Mouse (Mus musculus): ENCODE data around the gene Nedd4. TPM values are rescaled to one million over a fixed set of nuclear protein-coding genes. Genes with fewer than 3 reads are reported as not detected.

The Nedd4 gene
- total RNA-seq, 2 experiments from 2014 or later: 610 to 637 TPM

DNA sequence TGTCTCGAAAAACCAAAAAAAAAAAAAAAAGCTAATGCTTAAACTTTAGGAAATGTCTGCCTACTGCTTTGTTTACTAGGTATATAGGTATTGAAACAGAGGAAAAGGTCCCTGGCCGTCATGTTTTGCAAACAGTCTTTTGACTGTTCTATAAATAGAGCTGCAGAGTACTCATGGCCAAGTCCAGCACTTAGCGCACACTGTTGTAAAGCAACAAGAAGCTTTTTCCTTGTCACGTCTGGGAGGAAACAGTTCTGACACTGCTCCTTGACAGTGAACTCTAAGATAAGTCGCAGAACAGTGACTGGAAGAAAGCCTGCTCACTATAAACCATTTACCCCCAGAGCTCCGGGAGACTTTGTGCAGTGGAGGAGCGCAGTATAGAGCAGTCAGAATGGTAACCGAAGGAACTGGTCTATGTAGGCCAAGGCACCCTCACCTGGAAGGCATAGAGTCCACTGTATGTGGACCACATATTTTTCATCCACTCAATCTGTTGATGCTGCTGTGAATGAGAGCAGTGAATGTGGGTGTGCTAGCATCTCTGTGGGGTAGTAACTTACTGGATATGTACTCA lies 19.6 kb downstream of the Nedd4 start:
- DNase-seq: no peak

DNA sequence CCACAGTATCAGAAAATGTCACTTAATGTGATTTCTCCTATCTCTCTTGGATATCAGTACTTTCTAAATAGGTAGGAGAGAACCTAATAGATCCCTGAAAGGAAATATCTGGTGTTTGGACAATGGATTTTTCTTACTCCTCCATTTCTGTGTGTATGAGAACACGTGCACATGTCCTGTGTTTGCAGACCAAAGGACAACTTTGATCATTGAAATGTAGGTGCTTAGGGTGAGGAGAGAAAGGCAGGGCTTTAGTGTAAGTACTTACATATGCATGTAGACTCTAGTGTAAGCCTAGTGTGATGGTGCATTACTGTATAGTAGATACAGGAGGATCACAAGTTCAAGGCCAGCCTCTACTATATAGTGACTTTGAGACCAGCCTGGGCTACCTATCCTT lies 21.1 kb downstream of the Nedd4 start:
- DNase-seq: no peak

DNA sequence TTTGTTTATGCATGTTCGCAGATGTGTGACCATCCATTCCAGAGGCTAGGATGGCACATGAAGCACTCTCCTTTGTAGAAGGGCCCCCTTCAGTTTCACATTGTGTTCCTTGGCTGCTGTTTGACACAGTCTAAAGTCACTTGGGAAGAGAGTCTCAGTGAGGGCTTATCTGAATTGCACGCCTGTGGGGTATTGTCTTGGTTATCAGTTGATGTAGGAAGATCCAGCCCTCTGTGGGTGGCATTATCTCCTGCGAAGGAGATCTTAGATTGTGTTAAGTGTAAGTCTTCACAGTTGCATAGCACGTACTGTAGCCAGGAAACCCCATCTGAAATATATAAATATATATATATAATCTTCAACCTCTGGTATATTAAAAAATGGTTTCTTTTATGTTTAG lies 23.1 kb downstream of the Nedd4 start:
- DNase-seq: no peak

DNA sequence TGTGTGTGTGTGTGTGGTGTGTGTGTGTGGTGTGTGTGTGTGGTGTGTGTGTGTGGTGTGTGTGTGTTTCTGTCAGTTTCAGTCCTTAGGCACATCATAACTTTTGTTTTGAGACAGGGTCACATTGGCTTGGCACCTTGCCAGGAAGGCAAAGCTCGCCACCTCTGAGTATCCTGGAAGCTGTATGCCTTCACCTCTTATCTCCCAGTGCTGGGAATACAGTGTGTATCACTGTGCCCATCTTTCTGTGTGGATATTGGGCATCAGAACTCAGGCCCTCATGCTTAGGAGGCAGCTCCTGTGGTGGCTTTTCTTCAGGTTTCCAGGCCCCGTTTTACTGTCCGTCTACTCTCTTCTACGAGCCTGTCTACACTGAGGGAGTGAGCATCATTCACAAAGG lies 24.4 kb downstream of the Nedd4 start:
- DNase-seq: peak; percentile 64

DNA sequence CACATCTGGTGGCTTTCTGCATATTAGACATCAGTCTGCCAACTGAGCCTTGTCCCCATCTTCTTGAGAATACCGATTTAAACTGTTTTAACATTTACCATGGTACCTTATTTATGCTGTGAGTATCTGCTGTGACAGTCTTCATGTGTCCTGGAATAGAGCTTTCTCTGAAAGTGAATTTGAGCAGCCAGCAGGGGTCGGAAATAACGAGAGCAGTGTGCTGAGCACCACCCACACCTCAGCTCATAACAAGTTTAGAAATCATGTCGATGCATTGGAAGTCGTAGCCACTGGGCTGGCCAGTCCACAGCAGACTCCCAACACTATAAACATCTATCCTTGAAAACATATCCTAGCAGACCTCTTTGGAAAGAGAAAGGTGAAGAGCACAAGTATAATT lies 27.4 kb downstream of the Nedd4 start:
- peak; percentile 14 for DNase-seq

DNA sequence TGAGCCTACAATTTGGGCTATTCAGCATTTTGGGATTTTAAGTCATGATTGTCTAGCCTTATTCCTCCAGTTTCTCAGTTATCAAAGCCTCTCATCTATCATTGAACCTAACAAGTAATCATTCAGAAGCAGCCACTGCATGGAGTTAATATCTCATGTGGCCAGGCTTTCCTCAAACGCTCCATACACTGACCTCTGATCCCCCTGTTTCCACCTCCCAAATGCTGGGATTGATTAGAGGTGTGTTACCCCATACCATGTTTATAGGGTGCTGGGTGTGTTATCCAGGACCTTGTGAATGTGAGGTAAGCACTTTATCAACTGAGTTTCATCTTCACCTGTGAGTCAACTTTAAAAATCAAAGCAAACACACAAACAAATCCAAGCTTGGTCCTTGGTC lies 28.7 kb downstream of the Nedd4 start:
- DNase-seq: peak; percentile 2

DNA sequence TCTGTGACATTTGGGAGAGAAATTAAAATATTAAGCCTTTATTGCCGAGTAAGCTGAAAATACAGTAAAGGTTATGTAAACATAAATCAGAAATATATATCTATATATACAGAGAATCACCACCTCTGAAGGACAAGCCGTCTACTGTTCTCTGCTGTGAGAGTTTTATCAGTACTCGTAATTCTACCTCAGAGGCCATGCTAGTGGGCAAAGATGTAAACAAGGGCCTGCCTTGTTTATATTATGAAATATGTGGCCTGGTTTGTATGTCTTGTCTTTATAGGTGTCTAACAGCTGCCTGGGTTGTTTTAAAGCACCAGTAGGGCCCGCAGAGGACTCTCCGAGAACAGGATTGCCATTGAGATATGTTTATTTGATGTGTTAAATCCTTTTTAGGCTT lies 29.8 kb downstream of the Nedd4 start:
- peak; percentile 2 for DNase-seq

DNA sequence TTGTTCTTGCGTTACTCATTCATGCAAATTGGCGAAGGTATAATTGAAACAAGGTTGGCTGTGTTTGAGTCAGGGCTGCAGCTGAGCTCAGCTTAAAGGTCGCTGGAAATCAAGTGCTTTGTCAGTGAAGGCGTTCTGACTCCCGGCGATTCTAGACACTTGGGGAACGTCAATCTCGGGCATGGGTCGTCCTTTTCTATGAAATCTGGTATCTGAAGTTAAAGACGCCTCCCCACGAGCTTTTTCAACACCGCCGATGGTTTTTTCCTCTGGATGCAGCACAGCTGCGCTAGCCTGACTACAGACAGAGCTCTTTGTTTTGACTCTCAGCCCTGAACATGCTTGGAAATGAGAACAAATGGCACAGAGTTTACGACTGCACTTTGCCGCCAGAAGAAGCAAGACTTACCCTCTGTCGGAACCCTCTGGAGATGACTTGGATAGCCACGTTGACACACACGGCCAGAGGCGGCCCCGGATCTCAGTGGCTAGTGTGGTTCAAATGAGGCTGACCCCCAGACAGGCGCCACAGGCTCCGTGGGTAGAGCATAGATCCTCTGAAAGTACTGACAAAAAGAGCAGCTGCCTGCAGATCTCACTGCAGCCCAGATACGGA lies 31.0 kb downstream of the Nedd4 start:
- peak; percentile 13 for DNase-seq

DNA sequence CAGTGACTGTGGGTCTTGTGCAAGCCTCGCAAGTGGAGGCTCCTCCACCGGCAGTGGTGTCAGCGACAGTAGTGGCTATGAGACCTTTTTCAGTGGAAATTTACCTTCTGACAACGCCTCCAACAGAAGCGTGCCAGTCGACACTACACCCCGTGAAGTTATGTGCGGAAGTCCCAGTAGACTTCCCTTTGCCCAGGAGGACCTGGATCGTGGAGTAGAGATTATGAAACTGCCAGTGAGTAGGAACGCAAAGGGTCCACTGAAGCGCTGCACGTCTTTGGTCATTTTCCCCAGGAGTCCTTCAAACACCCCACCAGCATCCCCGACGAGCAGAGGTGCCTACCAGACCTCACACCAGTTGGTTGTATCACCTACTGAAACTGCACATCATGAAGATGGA lies 31.7 kb downstream of the Nedd4 start:
- DNase-seq: no peak

DNA sequence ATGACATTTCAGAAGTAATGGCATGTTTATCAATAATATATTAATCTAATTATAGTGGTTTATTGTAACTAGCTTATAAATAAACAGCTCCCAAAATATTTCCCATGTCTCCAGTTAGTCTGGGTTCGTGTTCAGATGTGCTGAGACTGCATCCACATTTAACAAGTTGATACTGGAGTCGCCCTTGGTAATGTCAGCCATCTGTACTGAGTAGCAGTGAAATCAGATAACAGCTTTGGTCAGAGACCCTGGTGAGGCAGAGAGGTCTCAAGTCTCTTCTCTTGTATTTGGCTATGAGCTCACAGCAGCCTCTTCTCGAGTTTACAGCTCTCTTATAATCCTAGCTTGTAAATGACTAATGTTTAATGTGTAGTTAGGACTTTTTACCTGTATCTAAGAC lies 34.4 kb downstream of the Nedd4 start:
- no peak for DNase-seq

DNA sequence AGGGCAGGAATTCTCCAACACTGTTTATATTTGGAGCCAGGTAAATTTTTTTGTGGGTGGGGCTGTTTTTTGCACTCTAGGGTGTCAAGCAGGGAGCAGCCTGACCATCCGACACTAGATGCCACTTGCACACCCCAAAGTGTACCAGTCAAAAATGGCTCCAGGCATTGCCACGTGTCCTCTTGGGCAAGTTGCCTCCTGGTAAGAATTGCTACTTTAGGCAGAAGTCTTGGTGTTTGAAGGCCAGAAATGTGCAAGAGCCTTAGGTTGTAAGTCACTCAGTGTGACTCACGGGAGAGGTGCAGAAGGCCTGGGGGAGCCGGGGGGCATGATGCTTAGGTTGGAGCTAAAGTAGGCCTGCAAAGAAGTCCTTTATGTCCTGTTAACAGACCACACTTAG lies 35.6 kb downstream of the Nedd4 start:
- DNase-seq: no peak

DNA sequence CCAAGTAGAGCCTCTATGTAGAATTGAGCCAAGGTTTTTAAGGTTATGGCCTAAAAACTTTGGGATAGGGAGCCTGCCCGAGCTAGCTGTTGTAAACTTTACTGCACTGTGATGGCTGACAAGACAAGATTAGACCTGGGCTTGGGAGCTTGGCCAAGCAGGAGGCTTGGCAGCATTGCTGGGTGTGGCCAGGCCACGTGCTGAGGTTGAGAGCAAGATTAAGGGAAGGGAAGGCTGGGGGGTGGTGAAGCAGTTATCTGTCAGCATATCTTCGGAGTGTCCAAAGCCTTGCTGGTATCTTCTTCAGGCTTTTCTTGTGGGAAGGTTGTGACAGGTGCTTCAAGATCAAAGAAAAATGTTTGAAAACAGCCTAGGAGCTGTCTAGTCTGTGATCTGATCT lies 37.6 kb downstream of the Nedd4 start:
- DNase-seq: peak; percentile 63

DNA sequence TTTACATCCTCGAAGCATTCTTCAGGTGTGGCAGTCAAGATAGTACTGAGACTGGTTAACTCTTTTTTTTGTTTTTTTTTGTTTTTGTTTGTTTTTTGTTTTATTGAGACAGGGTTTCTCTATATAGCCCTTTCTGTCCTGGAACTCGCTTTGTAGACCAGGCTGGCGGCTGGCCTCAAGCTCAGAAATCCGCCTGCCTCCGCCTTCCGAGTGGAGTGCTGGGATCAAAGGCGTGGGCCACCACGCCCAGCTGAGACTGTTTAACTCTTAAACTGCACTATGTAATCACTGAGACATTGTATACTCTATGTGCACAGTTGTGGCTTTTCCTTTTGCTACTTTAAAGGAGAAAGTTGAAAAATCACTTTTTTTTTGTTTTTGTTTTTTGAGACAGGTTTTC lies 39.3 kb downstream of the Nedd4 start:
- DNase-seq: no peak

DNA sequence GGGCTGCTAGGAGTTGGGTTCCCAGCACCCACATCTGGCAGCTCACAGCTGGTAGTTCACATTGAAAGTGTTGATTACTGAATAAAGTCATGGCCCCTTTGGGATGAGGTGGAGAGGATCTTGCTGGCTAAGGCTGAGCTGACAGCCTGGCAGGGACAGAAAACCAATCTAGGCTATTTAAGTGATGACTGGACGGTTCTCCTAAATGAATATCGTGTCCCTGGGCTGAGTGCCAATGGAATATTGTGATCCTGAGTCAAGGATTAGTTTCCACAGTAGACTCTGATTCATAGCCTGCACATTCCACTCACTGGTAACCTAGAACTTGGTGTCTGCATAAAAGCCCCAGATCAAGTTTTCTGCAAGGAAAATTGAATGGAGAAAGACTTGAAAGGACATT lies 39.9 kb downstream of the Nedd4 start:
- peak; percentile 74 for DNase-seq

DNA sequence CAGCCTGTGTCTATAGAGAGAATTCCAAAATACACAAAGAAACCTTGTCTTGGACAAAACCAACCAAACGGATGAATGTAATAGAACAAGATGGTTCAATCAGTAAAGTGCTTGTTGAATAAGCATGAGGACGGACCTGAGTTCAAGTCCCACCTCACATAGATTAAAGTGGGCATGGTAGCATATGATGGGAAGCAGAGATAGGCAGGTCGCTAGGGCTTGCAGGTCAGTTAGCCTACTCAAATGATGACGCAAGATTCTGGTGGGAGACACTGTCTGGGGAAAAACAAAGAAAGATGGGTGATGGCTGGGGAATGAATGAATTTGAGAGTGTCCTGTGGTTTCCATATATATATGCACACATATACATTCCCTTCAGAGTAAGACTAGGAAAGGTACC lies 41.0 kb downstream of the Nedd4 start:
- DNase-seq: no peak

DNA sequence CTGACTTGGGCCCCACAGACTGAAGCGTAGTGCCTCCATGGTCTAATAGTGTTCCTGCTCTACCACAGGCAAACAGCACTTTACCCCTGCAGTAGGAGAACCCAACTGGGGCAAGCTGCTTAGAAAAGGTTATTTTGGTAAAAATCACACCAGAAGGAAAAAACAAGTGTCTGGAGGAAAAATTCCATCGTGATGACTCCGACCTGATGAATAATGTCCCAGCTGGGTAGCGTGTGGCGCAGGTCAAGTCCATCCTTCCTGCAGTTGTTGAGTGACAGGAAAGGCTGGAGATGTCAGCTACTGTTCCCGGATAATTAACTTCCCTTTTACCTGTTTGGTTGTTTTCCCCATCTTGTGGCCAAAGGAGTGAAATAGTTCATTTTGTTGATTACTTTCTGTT lies 41.6 kb downstream of the Nedd4 start:
- no peak for DNase-seq

DNA sequence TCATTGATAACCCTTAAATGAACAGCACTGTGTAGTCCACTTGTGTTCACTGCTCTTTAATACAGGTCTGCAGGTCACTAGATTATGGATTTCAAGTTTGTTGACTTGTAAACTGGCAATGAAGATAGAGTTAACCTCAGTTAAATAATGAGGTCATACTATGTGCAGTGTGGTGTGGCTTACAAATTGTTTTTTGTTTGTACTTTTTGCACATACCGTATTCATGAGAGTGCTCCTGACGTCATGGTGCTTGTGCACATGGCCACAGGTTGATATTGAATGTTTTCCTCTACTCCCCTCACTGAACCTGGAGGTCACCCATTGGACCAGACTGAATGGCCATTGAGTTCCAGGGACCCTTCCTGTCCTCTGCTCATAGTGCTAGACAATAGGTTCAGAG lies 43.1 kb downstream of the Nedd4 start:
- no peak for DNase-seq

DNA sequence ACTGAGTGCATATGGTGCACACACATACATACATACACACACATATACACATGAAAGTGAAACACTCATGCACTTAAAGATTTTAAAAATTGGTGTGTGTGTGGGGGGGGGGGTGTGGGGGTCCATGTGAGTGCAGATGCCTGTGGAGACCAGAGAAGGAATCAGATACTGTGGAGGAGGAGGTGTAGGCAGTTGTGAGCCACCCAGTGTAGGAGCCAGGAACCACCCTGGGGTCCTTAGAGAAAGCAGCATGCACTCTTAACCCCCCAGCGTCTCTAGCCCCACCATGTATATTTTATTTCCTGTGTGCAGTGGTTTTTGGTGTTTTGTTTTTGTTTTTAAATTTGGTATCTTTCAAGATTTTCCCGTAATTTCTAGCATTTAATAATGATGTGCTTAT lies 45.9 kb downstream of the Nedd4 start:
- no peak for DNase-seq

DNA sequence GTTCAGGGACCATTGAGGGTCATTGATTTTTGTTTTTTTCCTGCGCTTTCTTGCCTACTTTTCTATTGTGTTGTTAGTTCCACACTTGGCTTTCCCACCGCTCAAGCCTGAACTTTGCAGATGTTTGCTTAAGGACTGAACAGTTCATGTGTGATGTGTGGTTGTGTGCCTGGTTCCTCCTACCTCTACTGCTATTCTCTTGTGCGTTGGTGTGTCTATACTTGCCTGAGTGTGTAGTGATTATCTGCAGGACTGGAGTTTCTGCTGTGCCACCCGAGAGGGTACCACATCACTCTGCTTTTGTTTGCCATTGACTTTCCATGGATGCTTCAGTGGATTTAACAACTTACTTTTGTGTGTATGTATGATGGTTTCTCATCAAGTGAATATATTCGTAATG lies 46.5 kb downstream of the Nedd4 start:
- DNase-seq: no peak

DNA sequence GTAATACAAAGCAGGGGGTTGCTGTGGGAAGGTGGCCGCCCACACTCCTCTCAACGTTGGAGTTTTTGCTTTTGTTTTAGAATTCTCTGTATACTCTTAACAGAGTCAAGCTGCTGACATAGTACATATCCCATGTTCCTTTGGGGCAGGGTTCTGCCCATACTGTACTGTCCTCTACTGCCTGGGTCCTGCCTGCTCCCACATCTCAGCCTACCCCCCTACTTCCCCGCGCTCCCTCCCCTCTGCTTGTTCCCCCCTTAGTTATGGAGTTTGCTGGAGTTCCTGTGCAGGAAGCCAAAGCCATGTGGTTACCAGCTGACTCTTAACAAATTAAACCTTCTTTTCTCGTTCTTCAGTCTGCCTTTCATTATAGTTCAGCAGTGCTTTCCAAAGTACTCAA lies 47.9 kb downstream of the Nedd4 start:
- DNase-seq: no peak

DNA sequence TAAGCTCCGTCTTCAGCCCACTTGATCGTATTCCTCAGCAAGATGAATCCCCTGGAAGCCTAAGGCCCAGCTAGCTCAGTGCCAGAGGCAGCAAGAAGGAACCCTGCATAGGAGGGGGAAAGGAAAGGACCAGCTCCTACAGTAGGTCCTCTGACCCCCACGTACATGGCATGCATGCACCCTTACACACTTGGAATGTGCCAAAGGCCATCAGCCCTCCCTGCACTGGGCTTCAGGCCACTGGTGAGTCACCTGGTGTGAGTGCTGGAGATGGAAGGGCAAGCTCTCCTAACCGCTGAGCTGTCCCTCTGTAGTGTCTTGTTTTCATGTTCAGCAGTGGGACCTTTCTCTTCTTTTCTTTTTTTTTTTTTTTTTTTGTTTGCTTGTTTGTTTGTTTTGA lies 52.8 kb downstream of the Nedd4 start:
- peak; percentile 62 for DNase-seq

DNA sequence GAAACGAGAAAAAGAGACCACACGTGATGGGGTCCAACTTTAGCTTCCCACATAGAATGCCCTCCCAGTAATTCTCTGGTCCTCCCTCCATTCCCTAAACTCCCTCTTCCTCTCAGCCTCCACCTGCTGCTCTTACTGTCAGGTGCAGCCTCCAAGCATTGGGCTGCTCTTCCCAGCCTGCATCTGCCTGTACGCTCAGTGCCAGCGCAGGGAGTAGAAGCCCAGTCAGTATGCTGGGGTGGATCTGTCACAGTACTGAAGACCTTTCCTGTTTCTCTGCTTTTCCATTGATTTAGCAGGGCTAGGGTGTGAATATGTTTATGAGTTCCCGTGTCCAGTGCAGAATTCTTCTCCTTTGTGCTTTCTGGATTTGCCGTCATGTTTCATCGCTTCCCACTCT lies 54.1 kb downstream of the Nedd4 start:
- no peak for DNase-seq

DNA sequence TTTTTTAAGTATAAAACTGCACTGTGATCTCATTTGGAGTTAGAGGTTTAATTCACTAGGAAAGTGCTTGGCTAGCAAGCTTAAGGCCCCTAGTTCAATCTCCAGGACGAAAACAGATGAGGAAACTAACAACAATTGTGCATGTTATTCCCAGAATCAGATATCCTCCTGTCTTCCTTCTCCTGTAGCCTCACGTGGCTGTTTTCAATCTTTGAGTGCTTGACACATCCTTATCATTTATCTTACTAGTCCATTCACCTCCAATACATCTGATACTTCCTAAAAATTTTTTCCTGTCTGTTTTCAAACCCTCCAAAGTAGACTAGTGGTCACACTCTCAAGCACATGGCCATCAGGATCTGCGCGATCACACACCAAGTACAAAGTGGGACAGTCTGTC lies 57.0 kb downstream of the Nedd4 start:
- no peak for DNase-seq

DNA sequence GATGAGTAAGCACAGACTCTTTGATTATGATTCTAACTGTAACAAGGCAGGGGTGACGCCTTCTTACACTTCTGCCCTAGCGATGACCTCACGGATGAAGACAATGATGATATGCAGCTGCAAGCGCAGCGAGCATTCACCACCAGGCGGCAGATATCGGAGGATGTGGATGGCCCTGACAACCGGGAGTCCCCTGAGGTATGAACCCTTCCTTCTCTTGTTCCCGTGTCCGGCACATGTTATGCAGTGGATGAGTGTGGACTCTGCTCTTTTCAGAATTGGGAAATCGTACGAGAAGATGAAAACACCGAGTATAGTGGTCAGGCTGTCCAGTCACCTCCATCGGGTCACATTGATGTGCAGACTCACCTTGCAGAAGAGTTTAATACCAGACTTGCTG lies 59.1 kb downstream of the Nedd4 start:
- peak; percentile 36 for DNase-seq

DNA sequence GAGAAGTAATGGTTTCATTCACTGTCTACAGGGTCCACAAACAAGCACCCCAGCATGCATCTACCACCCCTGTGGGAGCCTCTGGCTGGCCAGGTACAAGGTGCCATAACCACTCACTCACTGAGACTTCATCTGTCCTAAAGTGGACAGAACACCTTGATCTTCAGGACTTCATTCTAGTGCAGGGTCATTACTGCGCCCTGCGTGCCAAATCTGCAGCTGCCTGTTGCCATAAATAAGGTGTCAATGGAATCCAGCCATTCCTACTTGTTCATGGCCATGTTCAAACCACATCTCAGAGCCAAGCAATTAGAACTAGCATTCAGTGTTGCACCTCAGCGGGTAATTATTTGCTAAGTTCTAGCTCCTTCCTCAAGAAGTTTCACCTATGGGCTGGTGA lies 60.5 kb downstream of the Nedd4 start:
- DNase-seq: no peak

All from heart, postnatal 4 days (tissue).